Mouse (Mus musculus): Measurements from ENCODE around the gene Ttc13. TPM values are rescaled to one million over a fixed set of nuclear protein-coding genes. Genes with fewer than 3 reads are reported as not detected.

The Ttc13 gene
- 10 to 100 TPM; 51.8 to 54.9 TPM for total RNA-seq (2021)
- long read RNA-seq, experiment 1, transcript Ttc13-203 (21 exons, 3,148 nt), result major isoform, 27 of 70 reads
- long read RNA-seq, experiment 1, transcript Ttc13-212 (19 exons, 2,905 nt), result minor isoform, 5 of 70 reads
- long read RNA-seq, experiment 1, partial matches to known transcripts, result 2 of 70 reads
- long read RNA-seq, experiment 1, other reads (novel, unspliced or antisense), result 35 of 70 reads
- long read RNA-seq, experiment 2, transcript Ttc13-203 (21 exons, 3,148 nt), result major isoform, 39 of 74 reads
- long read RNA-seq, experiment 2, partial matches to known transcripts, result 4 of 74 reads
- long read RNA-seq, experiment 2, other reads (novel, unspliced or antisense), result 28 of 74 reads

- DNase-seq (ENCODE audit: low spot score in 2 of 2), result peak; percentile 93 to 97
These were observed at the start of gene Ttc13, which contains the start of gene Arv1 for GRCm38 (mm10) chr8:124721862-124722515. Ttc13 (minus strand) TSS chr8:124721983. Arv1 (plus strand) TSS chr8:124722139.

DNA sequence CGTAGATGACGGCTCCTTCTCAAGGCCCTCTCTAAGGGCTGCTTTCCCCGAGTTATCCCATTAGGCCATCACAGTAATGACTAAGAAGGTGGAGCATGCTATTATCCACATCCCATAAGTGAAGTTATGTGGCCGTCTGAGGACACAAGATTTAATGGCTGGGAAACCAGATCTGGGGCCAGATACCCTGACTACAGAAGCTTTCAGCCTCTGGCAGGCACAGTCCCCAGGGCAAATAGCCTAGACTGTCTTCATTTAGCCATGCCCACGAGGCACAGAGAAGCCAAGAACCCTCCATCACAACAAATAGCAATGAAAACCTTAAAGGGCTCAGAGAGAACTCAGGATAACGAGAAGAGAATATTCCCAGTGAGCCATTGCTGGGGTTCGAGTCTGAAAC, 41.3 kb upstream of the Ttc13 start:
- no peak for DNase-seq (ENCODE audit: low spot score in 2 of 2)

- no peak for DNase-seq (ENCODE audit: low spot score in 2 of 2)
These were observed 36.8 kb upstream of the Ttc13 start for GRCm38 (mm10) chr8:124758544-124758943.

- DNase-seq (ENCODE audit: low spot score in 2 of 2), result no peak
These were observed 34.8 kb upstream of the Ttc13 start for GRCm38 (mm10) chr8:124756601-124757000.

- no peak for DNase-seq (ENCODE audit: low spot score in 2 of 2)
These were observed 34.4 kb upstream of the Ttc13 start for GRCm38 (mm10) chr8:124756153-124756552.

- DNase-seq (ENCODE audit: low spot score in 2 of 2), result no peak
These were observed 33.7 kb upstream of the Ttc13 start for GRCm38 (mm10) chr8:124755481-124755880.

DNA sequence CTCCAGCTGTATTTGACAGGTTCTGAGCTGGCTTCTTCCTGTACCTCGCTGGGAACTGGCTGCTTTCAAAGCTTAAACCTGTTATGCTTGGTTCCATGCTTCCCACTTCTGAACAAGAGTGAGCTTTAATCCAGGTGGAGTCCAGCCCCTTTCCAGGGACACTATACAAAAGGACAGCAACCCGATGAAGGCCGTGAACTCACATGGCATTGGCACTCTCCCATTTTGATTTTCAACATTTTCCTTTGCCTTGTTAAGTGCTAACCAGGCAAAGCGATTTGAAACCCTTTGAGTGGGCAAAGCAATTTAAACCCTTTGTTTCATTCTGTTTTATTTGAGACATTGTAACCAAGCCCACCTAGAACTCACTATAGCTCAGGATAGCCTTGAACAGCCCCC, 33.0 kb upstream of the Ttc13 start:
- DNase-seq (ENCODE audit: low spot score in 2 of 2), result no peak

DNA sequence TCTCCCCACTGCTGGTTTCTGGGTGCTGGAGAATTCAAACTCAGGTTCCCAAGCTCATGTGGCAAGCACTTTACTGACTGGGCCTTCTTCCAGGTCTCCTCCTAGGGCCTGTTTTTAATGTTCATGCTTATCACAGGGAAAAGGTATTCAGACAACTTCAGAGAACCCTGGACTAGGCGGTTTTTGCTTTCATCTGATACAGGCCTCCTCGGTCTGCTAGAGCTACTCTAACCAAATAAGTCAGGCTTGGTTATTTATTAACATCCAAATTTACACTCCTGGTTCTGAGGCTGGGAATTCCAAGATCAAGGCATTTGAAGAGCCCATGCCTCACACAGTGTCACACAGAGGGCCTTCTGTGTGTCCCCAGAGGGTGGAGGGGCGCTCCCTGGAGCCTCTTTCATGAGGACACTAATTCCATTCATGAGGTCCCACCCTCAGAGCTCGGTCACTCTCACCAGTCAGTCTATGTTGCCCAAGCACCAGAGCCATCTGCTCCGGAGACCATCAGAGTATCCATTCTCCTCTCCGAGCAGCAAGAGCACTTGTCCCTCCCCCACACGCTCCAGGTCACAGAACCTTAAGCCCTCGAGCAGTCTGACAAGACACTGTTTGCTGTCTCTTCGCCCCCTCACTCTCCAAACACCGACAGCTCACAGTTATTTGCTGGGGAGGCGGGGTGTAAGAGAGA, 32.5 kb upstream of the Ttc13 start:
- peak in 1 of 2 experiments; percentile 57 for DNase-seq (ENCODE audit: low spot score in 2 of 2)

GRCm38 (mm10) chr8:124752325-124752862, 30.6 kb upstream of the Ttc13 start:
- no peak for DNase-seq (ENCODE audit: low spot score in 2 of 2)

DNA sequence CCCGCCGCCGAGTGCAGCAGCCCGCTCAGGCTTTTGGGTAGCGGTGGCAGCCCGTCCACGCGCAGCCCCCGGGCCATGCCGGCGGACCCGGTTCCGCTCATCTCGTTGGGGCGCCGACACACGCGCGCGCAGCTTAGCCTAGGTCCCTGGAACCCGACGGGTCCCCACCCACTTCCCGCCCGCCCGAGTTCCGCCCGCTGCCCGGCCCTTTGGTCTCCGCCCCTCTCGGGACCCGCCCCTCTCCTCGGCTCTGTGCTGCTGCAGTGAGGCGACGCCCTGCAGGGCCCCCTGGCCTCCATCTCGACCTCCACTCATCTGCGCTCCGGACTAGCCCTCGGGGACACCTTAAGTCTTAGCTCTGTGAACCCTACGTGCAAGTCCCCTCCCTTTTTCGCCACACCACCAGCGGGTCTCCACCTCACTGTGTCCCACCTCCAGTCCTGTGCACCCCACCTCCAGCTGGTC, 30.0 kb upstream of the Ttc13 start, which contains the start of gene Fam89a:
Fam89a (minus strand) TSS at position 124 of the 465 bp plus-strand sequence.
- no peak for DNase-seq (ENCODE audit: low spot score in 2 of 2)

- no peak for DNase-seq (ENCODE audit: low spot score in 2 of 2)
These were observed 29.4 kb upstream of the Ttc13 start for GRCm38 (mm10) chr8:124751191-124751590.

DNA sequence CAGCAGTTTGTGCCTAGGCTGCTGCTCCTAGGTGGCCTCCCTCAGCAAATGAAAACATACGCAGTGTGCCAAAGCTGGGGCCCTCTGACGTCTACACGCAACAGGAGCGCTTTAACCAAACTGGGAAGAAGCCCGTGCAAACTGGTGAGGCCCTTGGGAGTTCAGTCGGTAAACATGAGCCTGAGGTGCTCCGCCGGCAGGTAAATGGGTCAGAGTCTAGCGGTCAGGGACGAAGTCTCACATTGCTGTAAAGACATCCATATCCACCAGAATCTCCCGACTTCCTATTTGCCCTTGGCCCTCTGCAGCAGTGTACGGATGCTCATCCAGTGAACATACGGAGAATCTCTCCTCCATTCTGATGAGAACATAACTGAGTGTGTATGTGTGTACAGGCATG, 24.9 kb upstream of the Ttc13 start:
- no peak for DNase-seq (ENCODE audit: low spot score in 2 of 2)

DNA sequence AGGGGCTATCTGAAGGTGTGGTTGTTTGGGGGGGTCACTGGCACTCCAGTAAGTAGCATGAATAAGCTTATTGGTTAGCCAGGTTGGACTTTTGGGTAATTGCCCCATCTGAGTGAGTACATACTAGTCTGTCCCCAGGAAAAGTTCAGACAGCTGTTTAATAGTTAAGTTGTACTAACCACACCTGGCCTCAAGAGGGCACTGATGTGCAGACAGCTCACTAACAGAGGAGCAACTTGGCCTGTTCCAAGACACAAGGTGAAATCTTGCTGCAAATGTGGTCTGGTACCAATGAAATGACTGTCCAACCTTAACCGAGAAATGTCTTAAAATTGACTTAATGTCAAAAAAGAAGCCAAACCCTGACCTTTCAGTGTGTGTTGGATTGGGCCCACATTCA, 17.5 kb upstream of the Ttc13 start:
- DNase-seq (ENCODE audit: low spot score in 2 of 2), result no peak

GRCm38 (mm10) chr8:124735371-124735911, 13.7 kb upstream of the Ttc13 start:
- DNase-seq (ENCODE audit: low spot score in 2 of 2), result no peak

DNA sequence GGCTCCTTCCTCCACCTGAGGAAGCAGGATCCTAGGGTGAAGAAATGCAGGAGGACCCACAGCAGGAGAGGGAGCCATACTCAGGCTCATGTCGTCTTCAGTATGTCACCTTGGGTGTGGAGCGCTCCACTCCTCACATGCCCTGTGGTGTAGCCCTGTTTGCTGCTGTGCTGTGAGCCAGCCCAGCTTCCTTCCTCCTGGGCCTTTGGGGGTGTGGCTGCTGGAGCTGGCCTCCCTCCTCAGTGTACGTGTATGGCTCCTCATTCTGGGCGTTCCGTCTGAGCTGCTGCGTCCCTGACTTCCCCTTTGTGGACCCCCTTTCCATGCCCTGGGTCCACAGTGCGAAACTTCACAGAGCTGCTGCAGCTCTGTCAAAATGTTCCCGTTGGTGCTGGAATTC, 11.0 kb upstream of the Ttc13 start:
- DNase-seq (ENCODE audit: low spot score in 2 of 2), result no peak

DNA sequence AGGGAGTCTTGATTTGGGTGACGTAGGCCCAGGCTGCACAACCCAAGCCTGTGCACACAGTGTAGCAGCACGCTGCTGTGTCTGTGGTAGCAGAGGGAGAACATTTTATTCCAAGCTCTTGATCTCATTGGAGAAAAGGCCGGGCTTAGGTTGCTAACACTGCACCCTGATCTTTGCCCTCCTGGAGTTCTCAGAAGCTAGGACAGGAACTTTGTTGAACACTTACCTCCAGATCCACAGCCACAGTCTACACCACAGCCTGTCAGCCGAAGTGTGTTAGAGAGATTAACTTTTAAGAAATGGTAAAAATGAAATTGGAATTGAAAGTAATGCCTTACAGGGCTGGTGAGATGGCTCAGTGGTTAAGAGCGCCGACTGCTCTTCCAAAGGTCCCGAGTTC, 2.5 kb upstream of the Ttc13 start:
- no peak for DNase-seq (ENCODE audit: low spot score in 2 of 2)

DNA sequence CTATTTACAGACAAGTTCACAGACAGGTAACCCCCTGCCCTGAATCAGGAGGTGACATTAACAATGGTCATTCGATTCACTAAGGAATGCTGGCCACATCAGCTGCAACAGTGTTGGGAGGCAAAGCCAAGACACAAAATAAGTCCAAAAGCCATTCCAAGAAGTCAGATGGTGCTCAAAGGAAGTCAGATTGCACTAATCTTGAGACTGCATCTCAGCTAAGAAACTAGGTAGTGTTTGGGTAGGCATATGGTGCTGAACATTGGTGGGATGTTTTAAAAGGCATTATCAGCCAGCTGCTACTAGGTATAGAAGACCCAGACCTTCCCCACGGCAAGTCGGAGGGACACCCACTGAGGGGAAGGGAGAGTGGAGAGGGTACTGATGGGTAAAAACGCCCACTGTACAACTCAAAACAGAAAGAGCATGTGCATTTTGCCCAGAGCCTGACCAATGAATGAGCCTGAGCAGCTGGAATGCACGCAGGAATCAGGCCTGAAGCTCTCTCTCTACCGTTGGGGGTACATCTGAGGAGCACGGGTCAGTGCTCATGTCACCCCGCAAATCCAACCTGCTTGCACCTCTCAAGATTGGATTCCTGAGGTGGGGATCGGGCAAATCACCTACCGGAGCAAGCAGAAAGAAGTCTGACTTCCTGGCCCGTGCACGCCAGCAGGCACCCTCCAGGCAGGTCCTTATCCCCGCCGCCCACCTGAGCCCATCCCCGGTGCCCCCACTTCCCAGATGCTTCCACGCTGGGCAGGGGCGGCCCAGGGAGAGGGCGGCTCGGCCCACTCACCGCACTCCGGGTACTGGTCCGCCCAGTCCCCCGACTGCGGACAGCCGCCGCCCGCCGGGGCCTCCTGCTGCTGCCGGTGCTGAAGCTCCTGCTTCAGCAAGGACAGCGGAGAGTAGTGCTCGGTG, 583 bp downstream of the Ttc13 start:
- no peak for DNase-seq (ENCODE audit: low spot score in 2 of 2)

GRCm38 (mm10) chr8:124720133-124720532, 1.6 kb downstream of the Ttc13 start:
- no peak for DNase-seq (ENCODE audit: low spot score in 2 of 2)

- DNase-seq (ENCODE audit: low spot score in 2 of 2), result no peak
These were observed 6.0 kb downstream of the Ttc13 start for GRCm38 (mm10) chr8:124715736-124716135.

GRCm38 (mm10) chr8:124713207-124713606, 8.6 kb downstream of the Ttc13 start:
- no peak for DNase-seq (ENCODE audit: low spot score in 2 of 2)

Measured in layer of hippocampus, postnatal 14 days (tissue).